Mouse (Mus musculus) heart, adult 2 months (tissue): ENCODE measurements at regions not wholly inside any gene's neighbourhood (a gene's known extent, or its start where the extent isn't known, plus 50 kb on each side); places are given as distances from the start of the nearest gene placed in this dataset.

ENCODE experiments used
- DNase-seq, 2 experiments: peaks; one replicate each; pipeline ENCODE4 v3.0.0; 2021
- H3K27ac ChIP-seq: fragments of 200-600 bp; 2 replicates; pipeline ENCODE4 v1.8.1; 2022
- H3K27me3 ChIP-seq: fragments of 200-500 bp; 2 replicates; pipeline ENCODE4 v1.6.1; 2012; ENCODE audit warnings: mild to moderate bottlenecking, low read length, inconsistent platforms, mixed read lengths; ENCODE audit not compliant: control insufficient read depth, insufficient read depth
- H3K36me3 ChIP-seq: fragments of 200-500 bp; 2 replicates; pipeline ENCODE4 v1.6.1; 2012; ENCODE audit warnings: low read length, inconsistent platforms; ENCODE audit not compliant: control insufficient read depth, insufficient read depth
- H3K4me1 ChIP-seq: fragments of 200-500 bp; 2 replicates; pipeline ENCODE4 v1.6.1; 2011; ENCODE audit warnings: low read length; ENCODE audit not compliant: control insufficient read depth, insufficient read depth
- H3K4me3 ChIP-seq: fragments of 200-600 bp; 2 replicates; pipeline ENCODE4 v1.8.1; 2022
- H3K79me2 ChIP-seq: fragments of 200-500 bp; replicated peaks from 2 replicates; pipeline ENCODE4 v1.6.1; 2012; ENCODE audit warnings: mild to moderate bottlenecking, inconsistent platforms, low read length, moderate library complexity, mixed read lengths; ENCODE audit not compliant: control insufficient read depth, insufficient read depth
- H3K9ac ChIP-seq: fragments of 200-500 bp; 2 replicates; pipeline ENCODE4 v1.6.1; 2012; ENCODE audit warnings: low read depth, mild to moderate bottlenecking, control low read depth, inconsistent platforms, low read length, mixed read lengths
- CTCF ChIP-seq: fragments of 200-600 bp; IDR thresholded peaks from 2 replicates; pipeline ENCODE4 v1.8.1; 2022; ENCODE audit warnings: antibody characterized with exemption, mild to moderate bottlenecking, moderate library complexity
- EP300 ChIP-seq: fragments of 200-500 bp; IDR thresholded peaks from 2 replicates; pipeline ENCODE4 v1.6.1; 2011; ENCODE audit warnings: low read depth, low read length, control low read depth; ENCODE audit not compliant: insufficient read depth
- POLR2A ChIP-seq: fragments of 200-500 bp; IDR thresholded peaks from 2 replicates; pipeline ENCODE4 v1.6.1; 2011; ENCODE audit warnings: mild to moderate bottlenecking, low read depth, low read length, control low read depth; ENCODE audit not compliant: insufficient read depth
- WGBS: fragments of 180-500 bp; shearing (Covaris S2); methylation state at CpG from one replicate; pipeline ENCODE4 v1.1.7; 2018; 5-methylcytosine and 5-hydroxymethylcytosine counted together
- intact Hi-C: fragments of 180-260 bp; cut with DNase I; formaldehyde crosslinking; loops from one replicate; pipeline ENCODE4 v1.15.1; 2025

DNA sequence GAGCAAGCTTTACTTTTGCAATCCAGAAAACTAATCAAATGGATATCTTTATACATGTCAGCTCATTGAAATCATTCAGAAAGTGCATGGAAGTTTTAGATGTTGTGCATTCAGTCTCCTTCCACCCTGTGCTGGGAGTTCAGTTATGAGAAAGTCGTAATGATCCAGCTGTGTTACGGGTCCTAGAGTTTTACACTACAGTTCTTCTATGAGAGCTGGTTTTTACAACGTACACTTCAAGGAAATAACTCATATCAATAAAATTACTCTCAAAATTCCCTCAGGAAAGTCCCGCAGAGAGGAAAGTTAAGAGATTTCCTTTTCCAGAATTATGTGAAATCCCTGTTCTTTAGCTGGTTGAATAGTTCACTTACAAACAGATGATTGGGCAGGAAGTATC is 418.1 kb upstream of the Slc10a2 start:
- Histone ChIP-seq H3K4me1 (no peaks in the 10 kb centered on the region), H3K27me3 (no peaks in the 10 kb centered on the region), H3K4me3 (no peak overlapping the region), H3K9ac (no peak overlapping the region), H3K27ac (no peak overlapping the region), H3K79me2 (no peaks in the 10 kb centered on the region), H3K36me3 (no peaks in the 10 kb centered on the region)
- intact Hi-C loops = no loop called here
- 45% methylated on average over 4 of the region's 4 CpGs for WGBS
- no peak for DNase-seq
- no peak for TF ChIP-seq EP300
- no peak for TF ChIP-seq POLR2A
- TF ChIP-seq CTCF = no peak

DNA sequence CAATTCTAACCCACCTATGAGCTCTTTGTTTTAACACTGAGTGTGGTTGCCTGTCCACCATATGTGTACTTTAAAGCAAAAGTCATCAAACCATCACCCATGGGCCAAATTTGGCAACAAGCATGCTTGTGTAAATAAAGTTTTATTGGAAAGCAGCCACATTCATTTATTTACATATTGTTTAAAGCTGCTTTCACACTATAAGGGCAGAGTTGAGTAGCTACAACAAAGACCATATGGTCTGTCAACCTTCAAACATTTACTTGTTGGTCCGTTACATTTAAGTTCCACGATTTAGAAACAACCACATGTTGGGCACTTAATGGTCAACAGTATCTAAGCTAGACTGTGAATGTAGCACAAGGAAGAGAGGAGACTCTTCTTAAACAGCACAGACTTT is 390.7 kb upstream of the Slc10a2 start:
- Histone ChIP-seq H3K4me1 (no peaks in the 10 kb centered on the region), H3K79me2 (no peaks in the 10 kb centered on the region), H3K27ac (no peak overlapping the region), H3K9ac (no peak overlapping the region), H3K27me3 (no peaks in the 10 kb centered on the region), H3K4me3 (no peak overlapping the region), H3K36me3 (no peaks in the 10 kb centered on the region)
- WGBS = 71% methylated on average over 2 of the region's 2 CpGs
- intact Hi-C loops = no loop called here
- TF ChIP-seq POLR2A (no peak), CTCF (no peak), EP300 (no peak)
- DNase-seq = no peak

DNA sequence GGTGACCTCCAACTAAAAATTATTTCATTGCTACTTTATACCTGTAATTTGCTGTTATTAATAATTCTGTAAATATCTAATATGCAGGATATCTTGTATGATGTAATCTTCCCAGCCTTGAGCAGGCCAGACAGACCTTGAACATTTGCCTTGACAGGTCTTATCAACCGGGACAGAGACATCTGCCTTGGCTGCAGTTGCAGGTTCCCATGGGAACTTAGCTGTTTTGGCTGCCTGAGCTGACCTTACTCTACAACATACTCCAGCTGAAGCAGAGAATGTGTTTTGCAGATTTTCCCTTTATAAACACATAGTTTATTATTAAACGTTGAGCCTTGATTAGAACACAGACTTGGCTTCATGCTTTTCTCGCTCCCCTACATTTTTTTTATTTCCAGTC is 385.3 kb upstream of the Slc10a2 start:
- 27% methylated on average over 3 of the region's 3 CpGs for WGBS
- intact Hi-C loops = no loop called here
- Histone ChIP-seq H3K4me3 (no peak overlapping the region), H3K4me1 (no peaks in the 10 kb centered on the region), H3K79me2 (no peaks in the 10 kb centered on the region), H3K9ac (no peak overlapping the region), H3K27me3 (no peaks in the 10 kb centered on the region), H3K36me3 (no peaks in the 10 kb centered on the region), H3K27ac (no peak overlapping the region)
- peak; percentile 22 to 51 for DNase-seq
- TF ChIP-seq POLR2A = no peak

DNA sequence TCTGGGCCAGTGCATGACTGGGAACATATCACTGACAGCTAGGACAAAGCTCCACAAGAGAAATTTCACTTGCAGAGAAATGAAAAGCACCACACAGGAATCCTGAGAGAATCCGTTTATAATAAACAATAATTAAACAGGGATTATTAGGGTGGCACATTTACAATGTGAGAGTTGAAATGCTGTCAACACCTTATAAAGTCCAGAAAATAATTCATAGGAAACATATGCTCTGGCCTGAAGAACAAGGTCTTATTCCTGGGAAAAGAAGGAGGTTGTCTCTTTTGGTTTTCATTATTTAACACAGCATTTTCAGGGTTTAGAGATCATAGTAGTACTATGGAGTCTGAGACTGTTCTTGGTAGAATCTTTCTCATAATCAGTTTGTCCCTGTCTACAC is 377.8 kb upstream of the Slc10a2 start:
- Histone ChIP-seq H3K27me3 (no peaks in the 10 kb centered on the region), H3K9ac (no peak overlapping the region), H3K4me3 (no peak overlapping the region), H3K27ac (no peak overlapping the region), H3K79me2 (no peaks in the 10 kb centered on the region), H3K36me3 (no peaks in the 10 kb centered on the region), H3K4me1 (no peaks in the 10 kb centered on the region)
- 68% methylated on average over 1 of the region's 1 CpGs for WGBS
- TF ChIP-seq EP300 (no peak), CTCF (no peak), POLR2A (no peak)
- intact Hi-C loops = no loop called here
- DNase-seq = no peak

DNA sequence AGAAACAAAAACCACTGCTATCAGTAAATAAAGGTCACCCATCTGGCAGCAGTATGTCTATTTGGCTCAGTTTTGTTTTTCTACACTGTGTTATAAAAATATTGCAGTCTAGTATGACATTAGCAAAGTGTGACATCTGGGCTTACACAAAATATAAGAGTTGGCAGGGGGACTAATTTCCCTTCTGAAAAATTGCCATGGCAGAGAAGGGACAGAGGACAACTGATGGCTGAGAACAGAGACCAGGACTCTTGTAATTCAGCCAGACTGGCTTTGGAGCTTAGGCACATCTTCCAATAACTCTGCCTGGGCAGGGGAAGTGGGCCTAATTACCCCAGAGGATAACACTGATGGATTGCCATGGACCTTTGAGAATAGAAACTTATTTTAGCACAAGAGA is 367.8 kb upstream of the Slc10a2 start:
- no peaks in the 10 kb centered on the region for H3K27me3 ChIP-seq
- no peaks in the 10 kb centered on the region for H3K36me3 ChIP-seq
- H3K4me1 ChIP-seq = no peaks in the 10 kb centered on the region
- no peak overlapping the region for H3K9ac ChIP-seq
- H3K27ac ChIP-seq = no peak overlapping the region
- intact Hi-C loops = no loop called here
- no peak for TF ChIP-seq CTCF
- TF ChIP-seq EP300 = no peak
- no peak for TF ChIP-seq POLR2A
- H3K79me2 ChIP-seq = no peaks in the 10 kb centered on the region
- H3K4me3 ChIP-seq = no peak overlapping the region
- peak in 1 of 2 experiments; percentile 11 for DNase-seq

DNA sequence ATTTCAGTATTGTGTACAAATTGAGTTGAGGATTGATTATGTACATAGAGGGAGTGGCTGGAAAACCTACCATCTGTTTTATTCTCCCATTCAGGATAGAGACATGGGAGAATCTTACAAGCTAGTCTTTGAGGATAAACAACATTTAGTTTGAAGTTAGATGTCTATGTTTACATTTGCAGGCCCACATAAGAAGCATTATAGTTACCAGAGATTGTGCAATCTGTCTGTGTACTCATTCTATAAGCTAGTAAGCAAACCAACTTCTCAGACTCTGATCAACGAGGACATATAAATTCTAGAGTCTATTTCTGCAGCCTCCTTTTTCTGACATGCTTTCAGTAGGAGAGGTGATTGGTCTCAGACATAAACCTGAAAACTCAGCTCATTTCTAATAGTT is 367.4 kb upstream of the Slc10a2 start:
- WGBS = 44% methylated on average over 1 of the region's 1 CpGs
- Histone ChIP-seq H3K27me3 (no peaks in the 10 kb centered on the region), H3K4me1 (no peaks in the 10 kb centered on the region), H3K79me2 (no peaks in the 10 kb centered on the region), H3K9ac (no peak overlapping the region), H3K27ac (no peak overlapping the region), H3K4me3 (no peak overlapping the region), H3K36me3 (no peaks in the 10 kb centered on the region)
- DNase-seq = no peak
- TF ChIP-seq EP300 = no peak
- TF ChIP-seq POLR2A = no peak
- TF ChIP-seq CTCF = no peak
- intact Hi-C loops = no loop called here
